Mouse (Mus musculus) forebrain, embryonic 15.5 days (tissue): ENCODE results near the gene Maged2. TPM values are rescaled to one million over a fixed set of nuclear protein-coding genes. Genes with fewer than 3 reads are reported as not detected.

Experiments used
- polyA plus RNA-seq: library from polyadenylated mRNA; unstranded; fragments of >200 nt; fragmentation: Nextera tagmentation; extraction: Ambion mirVana; gene quantifications from 2 replicates; pipeline ENCODE4 v1.2.1, GENCODE M21; 2015

The Maged2 gene
- polyA plus RNA-seq, 1 experiment from 2014 or later: 297 TPM

Other genes with a start within 250 kb of the Maged2 start
- 3.9 and 4.1 TPM in 2 replicates for gene Pfkfb1, start 226.1 kb downstream of the Maged2 start, polyA plus RNA-seq
- gene Apex2, start 224.5 kb downstream of the Maged2 start, polyA plus RNA-seq: 21.7 and 26.0 TPM in 2 replicates
- 59.5 and 59.6 TPM in 2 replicates for gene Tro, start 156.8 kb downstream of the Maged2 start, polyA plus RNA-seq
- gene Gnl3l, start 203.0 kb upstream of the Maged2 start, polyA plus RNA-seq: 59.6 and 61.5 TPM in 2 replicates
- 10.6 and 12.4 TPM in 2 replicates for gene Fgd1, start 231.8 kb upstream of the Maged2 start, polyA plus RNA-seq